Mouse (Mus musculus): ENCODE results near the gene Fzd9.

- TF ChIP-seq CTCF (IDR thresholded peaks at IDR 0.05; ENCODE audit: control insufficient read depth, insufficient read depth, low read length) (no peak), POLR2A (IDR thresholded peaks at IDR 0.05; ENCODE audit: borderline replicate concordance, control insufficient read depth, low read depth, low read length) (no peak)
Measured at GRCm38 (mm10) chr5:135222066-135222465, 29.0 kb downstream of the Fzd9 start.
